Mouse (Mus musculus): ENCODE data around the gene Usf2.

- TF ChIP-seq CTCF (conservative IDR thresholded peaks at IDR 0.05; ENCODE audit: low read length) (no peak), NANOG (IDR thresholded peaks at IDR 0.05; ENCODE audit: borderline replicate concordance, low read length) (no peak), POU5F1 (IDR thresholded peaks at IDR 0.05; ENCODE audit: borderline replicate concordance, low read length) (no peak)
Measured at GRCm38 (mm10) chr7:30965677-30966076, 9.1 kb upstream of the Usf2 start.
